Mouse (Mus musculus) hindbrain, embryonic 11.5 days (tissue): ENCODE data around the gene Prrc2b. TPM values are rescaled to one million over a fixed set of nuclear protein-coding genes. Genes with fewer than 3 reads are reported as not detected.

ENCODE experiments used
- ATAC-seq: fragments of 200-750 bp; cut with Nextera tagmentation; 2 replicates; pipeline ENCODE4 v1.8.0; 2017; ENCODE audit warnings: mild to moderate bottlenecking, moderate TSS enrichment, moderate library complexity; ENCODE audit not compliant: low FRiP score
- DNase-seq: peaks from one replicate; pipeline ENCODE4 v3.0.0-alpha.2; 2015; ENCODE audit warnings: low spot score
- H3K27ac ChIP-seq: fragments of 300-500 bp; sonication (generic); 2 replicates; pipeline ENCODE4 v1.5.1; 2014; ENCODE audit warnings: mild to moderate bottlenecking, low read depth, low read length
- H3K27me3 ChIP-seq: fragments of 300-500 bp; sonication (generic); 2 replicates; pipeline ENCODE4 v1.6.1; 2014; ENCODE audit warnings: mild to moderate bottlenecking, low read length, moderate library complexity, mixed read lengths; ENCODE audit not compliant: control insufficient read depth, insufficient read depth
- H3K36me3 ChIP-seq: fragments of 300-500 bp; sonication (generic); 2 replicates; pipeline ENCODE4 v1.6.1; 2014; ENCODE audit warnings: mild to moderate bottlenecking, low read length, moderate library complexity, mixed read lengths; ENCODE audit not compliant: control insufficient read depth, insufficient read depth
- H3K4me1 ChIP-seq: fragments of 300-500 bp; sonication (generic); replicated peaks from 2 replicates; pipeline ENCODE4 v1.6.1; 2014; ENCODE audit warnings: low read length, mixed read lengths; ENCODE audit not compliant: control insufficient read depth, insufficient read depth
- H3K4me2 ChIP-seq: fragments of 300-500 bp; sonication (generic); replicated peaks from 2 replicates; pipeline ENCODE4 v1.6.1; 2014; ENCODE audit warnings: mild to moderate bottlenecking, low read depth, low read length
- H3K4me3 ChIP-seq: fragments of 300-500 bp; sonication (generic); 2 replicates; pipeline ENCODE4 v1.5.1; 2014; ENCODE audit warnings: low read depth, low read length
- H3K9ac ChIP-seq: fragments of 300-500 bp; sonication (generic); 2 replicates; pipeline ENCODE4 v1.6.1; 2014; ENCODE audit warnings: low read depth, low read length
- H3K9me3 ChIP-seq: fragments of 300-500 bp; sonication (generic); 2 replicates; pipeline ENCODE4 v1.6.1; 2016; ENCODE audit warnings: low read length; ENCODE audit not compliant: control insufficient read depth
- WGBS: fragments of 180-500 bp; shearing (Covaris S2); extraction: QIAGEN DNeasy Blood & Tissue Kit; methylation state at CpG from one replicate; pipeline ENCODE4 v1.1.7; 2014; 5-methylcytosine and 5-hydroxymethylcytosine counted together
- polyA plus RNA-seq: library from polyadenylated mRNA; unstranded; fragments of >200 nt; fragmentation: Nextera tagmentation; extraction: Ambion mirVana; gene quantifications from 2 replicates; pipeline ENCODE4 v1.2.1, GENCODE M21; 2014

Gene Prrc2b
- polyA plus RNA-seq, 1 experiment from 2014 or later: 69.0 TPM

GRCm38 (mm10) chr2:32142368-32142767 is 8.5 kb upstream of the Prrc2b start:
- H3K27me3 ChIP-seq: no peaks in the 10 kb centered on the region
- no peak overlapping the region for H3K9ac ChIP-seq
- H3K4me1 ChIP-seq: no peaks in the 10 kb centered on the region
- H3K4me3 ChIP-seq: no peak overlapping the region
- WGBS: 69% methylated on average over 6 of the region's 6 CpGs
- H3K36me3 ChIP-seq: no peaks in the 10 kb centered on the region
- no peak overlapping the region for H3K27ac ChIP-seq
- no peak for ATAC-seq
- DNase-seq: no peak
- H3K9me3 ChIP-seq: no peaks in the 10 kb centered on the region
- H3K4me2 ChIP-seq: no peak overlapping the region

GRCm38 (mm10) chr2:32144633-32145032 is 6.2 kb upstream of the Prrc2b start:
- no peak overlapping the region for H3K4me2 ChIP-seq
- no peak overlapping the region for H3K9ac ChIP-seq
- DNase-seq (no peak), ATAC-seq (no peak)
- no peaks in the 10 kb centered on the region for H3K36me3 ChIP-seq
- no peaks in the 10 kb centered on the region for H3K9me3 ChIP-seq
- H3K27ac ChIP-seq: no peak overlapping the region
- 84% methylated on average over 5 of the region's 5 CpGs for WGBS
- no peaks in the 10 kb centered on the region for H3K4me1 ChIP-seq
- H3K27me3 ChIP-seq: no peaks in the 10 kb centered on the region
- H3K4me3 ChIP-seq: no peak overlapping the region

- no peaks in the 10 kb centered on the region for H3K27me3 ChIP-seq
- H3K27ac ChIP-seq: no peak overlapping the region
- no peak overlapping the region for H3K4me2 ChIP-seq
- no peak for DNase-seq
- H3K4me1 ChIP-seq: peaks cover 5% of the 10 kb centered on the region
- WGBS: 77% methylated on average over 5 of the region's 5 CpGs
- H3K9ac ChIP-seq: no peak overlapping the region
- ATAC-seq: no peak
- H3K4me3 ChIP-seq: no peak overlapping the region
- no peaks in the 10 kb centered on the region for H3K9me3 ChIP-seq
- H3K36me3 ChIP-seq: no peaks in the 10 kb centered on the region
Measured at GRCm38 (mm10) chr2:32146617-32147162, 4.2 kb upstream of the Prrc2b start.

GRCm38 (mm10) chr2:32150135-32150534 is 747 bp upstream of the Prrc2b start:
- Histone ChIP-seq H3K27ac (peak overlapping the region; percentile 99), H3K9me3 (no peaks in the 10 kb centered on the region), H3K36me3 (no peaks in the 10 kb centered on the region), H3K9ac (peak overlapping the region; percentile 99; the same call in 1 of the 2 replicates), H3K4me1 (peaks cover 9% of the 10 kb centered on the region), H3K4me3 (peak overlapping the region; percentile 97), H3K27me3 (no peaks in the 10 kb centered on the region), H3K4me2 (peak overlapping the region; percentile 49)
- WGBS: 18% methylated on average over 1 of the region's 1 CpGs
- 0 out of 2 replicates have a peak, but pooled peaks have one; percentile 21 for ATAC-seq
- DNase-seq: no peak

- Histone ChIP-seq H3K4me1 (peaks cover 11% of the 10 kb centered on the region), H3K9ac (peak overlapping the region; percentile 99), H3K4me2 (peak overlapping the region; percentile 49), H3K27me3 (no peaks in the 10 kb centered on the region), H3K36me3 (no peaks in the 10 kb centered on the region), H3K9me3 (no peaks in the 10 kb centered on the region), H3K4me3 (peak overlapping the region; percentile 97), H3K27ac (peak overlapping the region; percentile 99)
- ATAC-seq (peak; percentile 77; the same call in 1 of the 2 replicates), DNase-seq (no peak)
- WGBS: 3% methylated on average over 7 of the region's 7 CpGs
Measured at GRCm38 (mm10) chr2:32150562-32150923, 339 bp upstream of the Prrc2b start.

GRCm38 (mm10) chr2:32151660-32152366 is 931 bp downstream of the Prrc2b start:
- Histone ChIP-seq H3K4me1 (peaks cover 21% of the 10 kb centered on the region), H3K27ac (peak overlapping the region; percentile 99), H3K4me3 (peak overlapping the region; percentile 97), H3K36me3 (no peaks in the 10 kb centered on the region), H3K4me2 (peak overlapping the region; percentile 76), H3K9me3 (no peaks in the 10 kb centered on the region), H3K27me3 (no peaks in the 10 kb centered on the region), H3K9ac (peak overlapping the region; percentile 99)
- under 1% methylated on average over 22 of the region's 22 CpGs for WGBS
- ATAC-seq (peak; percentile 42; the same call in 1 of the 2 replicates), DNase-seq (peak; percentile 65)

- DNase-seq (no peak), ATAC-seq (no peak)
- Histone ChIP-seq H3K4me2 (peak overlapping the region; percentile 76), H3K9me3 (no peaks in the 10 kb centered on the region), H3K27me3 (no peaks in the 10 kb centered on the region), H3K36me3 (no peaks in the 10 kb centered on the region), H3K4me1 (peaks cover 27% of the 10 kb centered on the region), H3K4me3 (peak overlapping the region; percentile 97), H3K27ac (peak overlapping the region; percentile 99), H3K9ac (peak overlapping the region; percentile 99)
- 23% methylated on average over 12 of the region's 12 CpGs for WGBS
Measured at GRCm38 (mm10) chr2:32152367-32153034, 1.6 kb downstream of the Prrc2b start.

- H3K36me3 ChIP-seq: no peaks in the 10 kb centered on the region
- DNase-seq (peak; percentile 51), ATAC-seq (no peak)
- peak overlapping the region; percentile 76 for H3K4me2 ChIP-seq
- no peaks in the 10 kb centered on the region for H3K9me3 ChIP-seq
- WGBS: 5% methylated on average over 13 of the region's 13 CpGs
- peaks cover 29% of the 10 kb centered on the region for H3K4me1 ChIP-seq
- peak overlapping the region; percentile 67 for H3K27ac ChIP-seq
- peak overlapping the region; percentile 99 for H3K9ac ChIP-seq
- H3K4me3 ChIP-seq: peak overlapping the region; percentile 97
- H3K27me3 ChIP-seq: no peaks in the 10 kb centered on the region
Measured at GRCm38 (mm10) chr2:32153041-32153790, 2.3 kb downstream of the Prrc2b start.
